Mouse (Mus musculus) hindbrain, embryonic 13.5 days (tissue): ENCODE data around the gene Macrod2. TPM values are rescaled to one million over a fixed set of nuclear protein-coding genes. Genes with fewer than 3 reads are reported as not detected.

Experiments used
- ATAC-seq: fragments of 200-750 bp; cut with Nextera tagmentation; 2 replicates; pipeline ENCODE4 v1.8.0; 2017; ENCODE audit warnings: moderate TSS enrichment; ENCODE audit not compliant: low FRiP score
- H3K27ac ChIP-seq: fragments of 300-500 bp; sonication (generic); 2 replicates; pipeline ENCODE4 v1.5.1; 2015; ENCODE audit warnings: inconsistent platforms, mild to moderate bottlenecking, moderate library complexity
- H3K27me3 ChIP-seq: fragments of 300-500 bp; sonication (generic); 2 replicates; pipeline ENCODE4 v1.6.1; 2015; ENCODE audit warnings: mild to moderate bottlenecking, inconsistent platforms
- H3K36me3 ChIP-seq: fragments of 300-500 bp; sonication (generic); 2 replicates; pipeline ENCODE4 v1.6.1; 2015; ENCODE audit warnings: mild to moderate bottlenecking, inconsistent platforms
- H3K4me1 ChIP-seq: fragments of 300-500 bp; sonication (generic); replicated peaks from 2 replicates; pipeline ENCODE4 v1.6.1; 2015; ENCODE audit warnings: inconsistent platforms
- H3K4me2 ChIP-seq: fragments of 300-500 bp; sonication (generic); 2 replicates; pipeline ENCODE4 v1.6.1; 2015; ENCODE audit warnings: inconsistent platforms, mild to moderate bottlenecking, moderate library complexity
- H3K4me3 ChIP-seq: fragments of 300-500 bp; sonication (generic); 2 replicates; pipeline ENCODE4 v1.5.1; 2015; ENCODE audit warnings: mild to moderate bottlenecking, inconsistent platforms
- H3K9ac ChIP-seq: fragments of 300-500 bp; sonication (generic); 2 replicates; pipeline ENCODE4 v1.6.1; 2015; ENCODE audit warnings: mild to moderate bottlenecking, inconsistent platforms
- H3K9me3 ChIP-seq: fragments of 300-500 bp; sonication (generic); 2 replicates; pipeline ENCODE4 v1.6.1; 2016; ENCODE audit warnings: inconsistent platforms
- WGBS: fragments of 180-500 bp; shearing (Covaris S2); methylation state at CpG from one replicate; pipeline ENCODE4 v1.1.7; 2015; 5-methylcytosine and 5-hydroxymethylcytosine counted together
- polyA plus RNA-seq: library from polyadenylated mRNA; unstranded; fragments of >200 nt; fragmentation: Nextera tagmentation; extraction: Ambion mirVana; gene quantifications from 2 replicates; pipeline ENCODE4 v1.2.1, GENCODE M21; 2015

The Macrod2 gene
- polyA plus RNA-seq, 1 experiment from 2014 or later: 74.7 TPM

DNA sequence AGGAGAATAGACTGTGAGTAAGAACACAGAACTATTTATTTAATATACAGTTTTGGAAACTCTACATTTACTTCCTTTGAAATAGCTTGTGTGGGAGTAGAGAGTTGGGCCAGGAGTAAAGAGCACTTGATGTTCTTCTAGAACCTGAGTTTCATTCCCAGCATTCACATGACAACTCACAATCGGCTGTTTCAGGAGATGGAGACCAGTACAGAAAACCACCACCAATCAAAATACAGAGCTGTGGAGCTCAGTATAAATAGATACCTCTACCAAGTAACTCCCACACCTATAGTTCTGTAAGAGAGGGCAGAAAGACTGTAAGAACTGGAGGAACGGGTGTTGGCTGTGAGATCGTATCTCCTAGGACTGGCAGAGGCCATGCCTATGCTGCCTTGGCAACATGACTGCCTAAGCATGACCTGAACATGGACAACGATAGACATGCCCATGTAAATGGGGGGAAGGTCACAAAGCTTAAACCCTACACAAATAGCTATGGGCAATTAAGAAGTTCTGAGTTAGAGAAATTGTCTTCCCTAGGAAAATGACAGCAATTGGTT lies 379.8 kb downstream of the Macrod2 start:
- Histone ChIP-seq H3K27me3 (no peaks in the 10 kb centered on the region), H3K9me3 (no peaks in the 10 kb centered on the region), H3K4me3 (no peak overlapping the region), H3K4me2 (no peak overlapping the region), H3K4me1 (no peaks in the 10 kb centered on the region), H3K27ac (no peak overlapping the region), H3K36me3 (no peaks in the 10 kb centered on the region), H3K9ac (no peak overlapping the region)
- WGBS: 91% methylated on average over 4 of the region's 4 CpGs
- ATAC-seq: no peak

DNA sequence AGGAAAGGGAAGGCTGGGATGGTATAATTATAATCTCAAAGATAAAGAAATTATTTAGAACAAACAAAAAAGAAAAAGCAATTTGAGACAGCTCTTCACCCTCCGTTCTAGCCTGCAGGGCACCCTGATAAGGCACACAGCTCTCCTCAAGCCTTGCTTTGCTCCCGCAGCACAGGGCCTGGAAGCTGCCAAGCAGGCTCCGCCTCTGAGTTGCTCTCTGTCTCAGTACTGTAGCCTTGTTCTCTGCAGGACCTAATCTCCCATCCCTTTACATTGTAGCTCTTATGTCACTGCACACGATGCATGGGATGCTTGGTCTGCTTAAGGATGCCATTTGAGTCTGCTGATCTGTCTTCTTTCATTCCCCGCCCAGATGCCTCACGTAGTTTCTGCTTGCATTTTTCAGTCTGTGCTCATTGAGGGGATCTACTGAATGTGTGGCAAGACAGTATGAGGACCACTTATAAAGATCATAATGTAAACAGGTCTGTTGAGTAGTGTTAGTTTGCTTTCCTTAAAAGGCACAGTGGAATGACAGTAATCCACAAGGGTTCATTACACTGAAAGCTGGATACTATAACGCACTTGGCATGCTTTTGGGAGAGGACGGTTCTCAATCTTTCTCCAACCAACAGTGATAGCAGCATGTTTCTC lies 380.5 kb downstream of the Macrod2 start:
- no peak overlapping the region for H3K4me2 ChIP-seq
- no peaks in the 10 kb centered on the region for H3K4me1 ChIP-seq
- H3K27me3 ChIP-seq: no peaks in the 10 kb centered on the region
- H3K4me3 ChIP-seq: no peak overlapping the region
- no peak overlapping the region for H3K9ac ChIP-seq
- no peak for ATAC-seq
- H3K36me3 ChIP-seq: no peaks in the 10 kb centered on the region
- 77% methylated on average over 8 of the region's 8 CpGs for WGBS
- no peak overlapping the region for H3K27ac ChIP-seq
- H3K9me3 ChIP-seq: no peaks in the 10 kb centered on the region

DNA sequence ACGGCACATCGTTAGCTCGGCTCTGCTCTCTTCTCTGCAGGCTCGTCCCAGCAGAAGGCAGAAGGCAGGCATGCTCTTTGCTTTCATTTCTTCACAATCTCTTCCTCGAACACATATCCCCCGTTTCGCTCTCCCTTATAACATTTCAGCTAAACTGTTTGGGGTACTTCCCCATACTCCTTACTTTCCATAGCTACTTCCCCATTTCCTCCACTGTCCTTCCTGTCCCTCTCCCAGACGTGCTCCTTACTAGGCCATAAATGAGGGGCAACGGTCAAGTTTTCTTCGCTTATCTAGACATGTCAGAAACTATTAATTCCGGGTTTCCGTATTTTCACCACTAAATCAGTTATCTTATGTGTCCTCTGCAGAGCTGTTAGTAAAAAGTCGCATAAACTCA lies 383.1 kb downstream of the Macrod2 start:
- H3K4me3 ChIP-seq: no peak overlapping the region
- no peaks in the 10 kb centered on the region for H3K9me3 ChIP-seq
- H3K4me2 ChIP-seq: no peak overlapping the region
- H3K27ac ChIP-seq: no peak overlapping the region
- no peak overlapping the region for H3K9ac ChIP-seq
- ATAC-seq: no peak
- H3K4me1 ChIP-seq: no peaks in the 10 kb centered on the region
- no peaks in the 10 kb centered on the region for H3K27me3 ChIP-seq
- 86% methylated on average over 13 of the region's 13 CpGs for WGBS
- H3K36me3 ChIP-seq: no peaks in the 10 kb centered on the region

DNA sequence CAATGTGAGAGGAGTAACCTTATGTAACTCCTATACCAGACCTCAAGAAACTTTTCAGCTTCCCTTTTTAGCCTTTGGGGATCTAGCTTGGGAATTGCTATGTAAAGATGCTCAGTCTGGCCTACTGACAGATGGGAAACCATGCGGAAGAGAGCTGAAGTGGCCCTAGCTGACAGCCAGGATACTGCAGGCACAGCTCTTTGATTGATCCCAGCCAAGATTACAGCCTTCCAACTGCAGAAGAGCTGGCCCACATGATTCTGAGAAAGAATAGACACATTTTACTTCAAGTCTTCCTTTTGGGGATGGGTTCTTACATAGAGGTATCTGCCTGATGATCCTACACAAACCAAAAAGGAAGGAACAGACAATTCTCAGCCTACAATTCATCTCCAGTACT lies 387.9 kb downstream of the Macrod2 start:
- H3K4me1 ChIP-seq: no peaks in the 10 kb centered on the region
- H3K9ac ChIP-seq: no peak overlapping the region
- no peaks in the 10 kb centered on the region for H3K27me3 ChIP-seq
- H3K9me3 ChIP-seq: no peaks in the 10 kb centered on the region
- no peaks in the 10 kb centered on the region for H3K36me3 ChIP-seq
- no peak overlapping the region for H3K4me2 ChIP-seq
- H3K4me3 ChIP-seq: no peak overlapping the region
- no peak for ATAC-seq
- no peak overlapping the region for H3K27ac ChIP-seq
- WGBS: 71% methylated on average over 1 of the region's 1 CpGs

DNA sequence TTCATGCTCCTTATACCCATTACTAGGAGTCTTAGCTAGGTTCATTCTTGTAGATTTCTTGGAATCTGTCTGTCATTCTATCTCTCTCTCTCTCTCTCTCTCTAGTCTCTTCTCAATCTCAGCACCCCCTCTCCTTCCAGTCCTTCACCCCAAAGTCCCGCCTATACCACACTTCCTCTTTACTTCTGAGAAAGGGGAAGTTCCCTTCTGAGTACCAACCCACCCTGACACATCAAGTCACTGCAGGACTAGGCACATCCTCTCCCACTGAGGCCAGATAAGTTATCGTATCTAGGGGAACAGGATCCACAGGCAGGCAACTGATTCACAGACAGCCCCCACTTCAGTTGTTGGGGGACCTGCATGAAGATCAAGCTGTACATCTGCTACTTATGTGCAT lies 389.5 kb downstream of the Macrod2 start:
- Histone ChIP-seq H3K9me3 (no peaks in the 10 kb centered on the region), H3K36me3 (no peaks in the 10 kb centered on the region), H3K4me2 (no peak overlapping the region), H3K4me1 (no peaks in the 10 kb centered on the region), H3K27ac (no peak overlapping the region), H3K27me3 (no peaks in the 10 kb centered on the region), H3K9ac (no peak overlapping the region), H3K4me3 (no peak overlapping the region)
- WGBS: 96% methylated on average over 2 of the region's 2 CpGs
- no peak for ATAC-seq

DNA sequence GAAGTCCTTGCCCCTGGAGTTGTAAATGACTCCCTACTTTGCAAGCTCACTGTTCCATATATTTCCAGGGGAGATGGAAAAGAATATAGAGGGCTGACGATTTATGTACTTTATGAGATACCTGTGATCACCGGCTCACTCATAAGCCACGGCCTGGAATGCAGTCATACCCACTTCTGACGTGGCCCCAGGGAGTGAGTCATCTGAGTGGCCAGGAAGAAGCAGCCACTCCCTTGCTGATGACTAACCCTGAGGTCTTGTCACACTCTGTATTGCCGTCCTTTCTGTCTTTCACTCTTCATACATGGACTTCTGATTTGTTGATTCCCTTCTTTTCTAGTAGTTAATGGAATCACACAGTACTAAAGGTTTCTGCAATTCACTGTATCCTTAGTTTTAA lies 395.3 kb downstream of the Macrod2 start:
- 82% methylated on average over 5 of the region's 5 CpGs for WGBS
- H3K4me3 ChIP-seq: no peak overlapping the region
- no peak overlapping the region for H3K4me2 ChIP-seq
- no peaks in the 10 kb centered on the region for H3K4me1 ChIP-seq
- no peaks in the 10 kb centered on the region for H3K27me3 ChIP-seq
- no peak overlapping the region for H3K27ac ChIP-seq
- no peaks in the 10 kb centered on the region for H3K36me3 ChIP-seq
- ATAC-seq: no peak
- H3K9me3 ChIP-seq: no peaks in the 10 kb centered on the region
- no peak overlapping the region for H3K9ac ChIP-seq

DNA sequence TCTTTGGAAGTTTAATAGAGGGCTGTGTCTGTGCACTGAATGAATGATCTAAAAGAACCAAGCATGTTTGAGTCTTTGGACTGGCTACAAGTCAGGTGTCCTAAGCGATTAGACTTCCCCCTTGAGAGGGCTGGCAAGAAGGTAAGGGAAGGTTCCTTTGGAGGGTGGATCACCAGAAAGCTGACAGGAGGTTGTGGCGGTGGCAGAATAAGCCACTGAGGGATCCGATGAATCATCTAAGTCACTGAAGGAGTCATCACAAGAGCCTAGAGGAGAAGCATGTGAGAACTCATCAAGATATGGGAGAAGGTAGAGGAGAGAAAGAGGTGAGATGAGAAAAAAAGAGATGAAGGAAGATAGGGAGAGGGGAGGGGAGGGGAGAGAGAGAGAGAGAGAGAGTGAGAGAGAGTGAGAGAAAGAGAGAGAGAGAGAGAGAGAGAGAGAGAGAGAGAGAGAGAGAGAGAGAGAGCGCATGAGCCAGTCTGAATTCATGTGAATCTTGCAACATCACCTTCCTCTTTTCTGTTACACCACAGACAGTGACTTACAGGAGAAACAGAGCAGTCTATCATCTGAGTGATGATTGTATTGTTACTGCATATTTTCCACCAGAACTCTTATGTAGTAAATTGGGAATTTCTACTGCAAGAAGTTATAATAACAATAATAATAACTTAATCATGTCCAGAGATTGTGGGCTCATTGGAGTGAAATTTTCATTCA lies 398.9 kb downstream of the Macrod2 start:
- ATAC-seq: no peak
- no peak overlapping the region for H3K9ac ChIP-seq
- no peak overlapping the region for H3K27ac ChIP-seq
- H3K4me2 ChIP-seq: no peak overlapping the region
- H3K36me3 ChIP-seq: no peaks in the 10 kb centered on the region
- H3K4me1 ChIP-seq: no peaks in the 10 kb centered on the region
- H3K9me3 ChIP-seq: no peaks in the 10 kb centered on the region
- 87% methylated on average over 4 of the region's 4 CpGs for WGBS
- no peaks in the 10 kb centered on the region for H3K27me3 ChIP-seq
- no peak overlapping the region for H3K4me3 ChIP-seq

DNA sequence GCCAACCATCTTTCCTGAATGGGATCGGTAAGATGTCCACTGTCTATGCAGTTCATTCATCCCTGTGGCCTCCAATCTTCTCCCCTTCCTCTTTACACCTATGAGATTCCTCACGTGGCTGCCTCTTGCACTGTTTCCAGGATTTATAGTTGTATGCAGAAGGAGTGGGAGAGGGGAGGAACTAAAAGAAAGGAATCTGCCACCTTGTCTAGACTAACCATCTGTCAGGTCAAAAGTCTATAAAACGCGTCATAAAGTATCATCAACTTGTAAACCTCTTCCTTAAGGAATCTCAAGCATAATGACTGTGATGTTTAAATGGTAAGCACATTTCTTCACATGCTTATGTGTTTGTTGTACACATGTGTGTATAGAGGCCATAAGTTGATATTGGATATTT lies 416.6 kb downstream of the Macrod2 start:
- no peak for ATAC-seq
- Histone ChIP-seq H3K4me1 (no peaks in the 10 kb centered on the region), H3K9ac (no peak overlapping the region), H3K4me2 (no peak overlapping the region), H3K4me3 (no peak overlapping the region), H3K36me3 (no peaks in the 10 kb centered on the region), H3K27me3 (no peaks in the 10 kb centered on the region), H3K27ac (no peak overlapping the region), H3K9me3 (no peaks in the 10 kb centered on the region)
- WGBS: 92% methylated on average over 4 of the region's 4 CpGs

DNA sequence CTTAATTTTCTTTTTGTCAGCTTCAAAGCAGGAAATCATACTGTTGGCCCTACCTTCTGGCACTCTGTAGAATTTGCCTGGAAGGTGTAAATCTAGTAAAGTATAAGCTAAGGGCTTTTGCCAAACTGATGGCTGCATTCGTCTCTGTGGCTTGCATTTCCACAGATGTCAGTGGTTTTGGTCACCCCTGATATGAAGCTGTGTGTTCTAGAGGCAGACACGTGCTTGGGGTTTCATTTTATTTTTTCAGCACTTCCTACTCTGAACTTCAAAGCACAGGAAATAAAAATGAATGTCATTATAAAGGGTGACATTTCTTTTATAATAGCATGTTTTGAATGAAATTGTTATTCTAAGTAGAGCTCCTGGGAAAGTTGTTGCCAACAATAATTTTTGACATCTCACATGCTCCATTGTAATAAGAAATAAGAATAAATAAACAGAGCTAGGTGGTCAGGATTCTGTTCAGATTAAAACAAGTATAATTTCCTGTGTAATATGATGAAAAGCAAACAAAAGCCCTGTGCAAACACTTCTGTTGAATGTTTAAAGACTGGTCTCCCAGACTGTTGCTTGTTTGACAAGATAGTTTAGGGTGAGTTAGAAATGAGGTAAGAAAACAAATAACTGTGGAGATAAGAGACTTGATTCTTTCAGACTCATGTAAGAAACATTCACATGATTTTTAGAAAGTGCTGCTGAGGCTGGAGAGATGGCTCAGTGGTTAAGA lies 424.4 kb downstream of the Macrod2 start:
- no peak for ATAC-seq
- Histone ChIP-seq H3K36me3 (no peaks in the 10 kb centered on the region), H3K27ac (no peak overlapping the region), H3K4me3 (no peak overlapping the region), H3K9ac (no peak overlapping the region), H3K27me3 (no peaks in the 10 kb centered on the region), H3K9me3 (no peaks in the 10 kb centered on the region), H3K4me1 (no peaks in the 10 kb centered on the region), H3K4me2 (no peak overlapping the region)
- WGBS: 61% methylated on average over 2 of the region's 2 CpGs

DNA sequence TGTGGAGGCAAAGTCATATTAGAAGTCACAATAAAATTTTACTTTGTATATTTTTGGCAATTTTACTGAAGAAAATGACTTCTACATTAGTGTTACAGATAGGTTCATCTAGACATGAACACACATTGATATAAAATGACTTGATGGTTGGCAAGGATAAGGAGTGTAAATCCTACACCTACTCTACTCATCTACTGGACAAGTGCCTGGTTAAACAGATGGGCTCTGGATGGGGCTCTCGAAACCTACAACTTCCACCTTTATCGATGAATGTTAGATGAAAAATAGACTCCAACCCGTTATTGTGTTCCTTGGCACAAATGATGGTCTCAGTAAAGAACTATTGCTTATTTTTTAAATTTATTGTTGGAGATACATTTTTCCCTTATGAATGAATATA lies 427.3 kb downstream of the Macrod2 start:
- Histone ChIP-seq H3K36me3 (no peaks in the 10 kb centered on the region), H3K9me3 (no peaks in the 10 kb centered on the region), H3K4me2 (no peak overlapping the region), H3K27me3 (no peaks in the 10 kb centered on the region), H3K9ac (no peak overlapping the region), H3K27ac (no peak overlapping the region), H3K4me3 (no peak overlapping the region), H3K4me1 (no peaks in the 10 kb centered on the region)
- 97% methylated on average over 3 of the region's 3 CpGs for WGBS
- no peak for ATAC-seq

DNA sequence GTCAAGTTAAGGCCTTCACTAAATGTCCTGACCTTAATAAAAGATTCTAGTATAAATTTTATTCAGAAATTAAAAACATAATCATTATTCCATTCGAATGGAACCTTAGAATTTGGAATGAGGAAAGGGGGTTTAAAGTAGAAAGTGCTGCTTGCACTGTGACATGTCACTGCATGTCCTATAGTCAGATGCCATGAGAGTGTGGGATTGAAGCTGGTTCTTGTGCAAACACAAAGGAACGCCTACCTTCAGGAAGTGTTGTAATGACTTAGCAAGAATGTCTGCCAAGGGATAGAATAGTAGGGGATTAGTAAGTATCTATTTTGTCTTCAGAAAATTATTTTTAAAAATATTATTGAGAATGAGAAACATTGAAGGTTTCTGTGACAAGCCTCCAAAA lies 431.1 kb downstream of the Macrod2 start:
- Histone ChIP-seq H3K4me1 (no peaks in the 10 kb centered on the region), H3K9ac (no peak overlapping the region), H3K27me3 (no peaks in the 10 kb centered on the region), H3K9me3 (no peaks in the 10 kb centered on the region), H3K27ac (no peak overlapping the region), H3K36me3 (no peaks in the 10 kb centered on the region), H3K4me3 (no peak overlapping the region), H3K4me2 (no peak overlapping the region)
- 78% methylated on average over 2 of the region's 2 CpGs for WGBS
- ATAC-seq: no peak

DNA sequence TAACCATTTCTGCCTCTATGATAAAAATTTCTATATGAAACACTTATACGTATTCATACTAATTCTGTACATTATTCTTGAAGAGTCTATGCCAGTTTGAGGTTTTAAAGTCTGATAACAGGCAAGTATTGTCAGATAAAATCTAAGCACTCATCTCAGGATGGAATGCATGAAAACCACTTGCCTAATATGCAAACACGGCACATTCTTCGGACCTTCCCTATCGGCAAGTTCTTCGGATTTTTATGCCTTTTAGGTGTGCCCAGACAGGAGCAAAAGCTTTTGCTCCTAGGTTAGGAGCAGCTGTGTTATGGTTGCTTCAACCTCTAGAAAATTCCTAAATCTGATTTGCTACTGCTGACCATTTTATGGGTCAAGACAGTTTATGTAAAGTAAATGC lies 433.8 kb downstream of the Macrod2 start:
- Histone ChIP-seq H3K9me3 (no peaks in the 10 kb centered on the region), H3K36me3 (no peaks in the 10 kb centered on the region), H3K27ac (no peak overlapping the region), H3K4me2 (no peak overlapping the region), H3K4me3 (no peak overlapping the region), H3K9ac (no peak overlapping the region), H3K27me3 (no peaks in the 10 kb centered on the region), H3K4me1 (no peaks in the 10 kb centered on the region)
- 91% methylated on average over 5 of the region's 5 CpGs for WGBS
- no peak for ATAC-seq
